Mouse (Mus musculus): ENCODE data around the gene Stk40.

- TF ChIP-seq POLR2A (IDR thresholded peaks at IDR 0.05; ENCODE audit: insufficient read depth, low read depth, low read length), result no peak
- TF ChIP-seq CTCF (IDR thresholded peaks at IDR 0.05; ENCODE audit: insufficient read depth, low read depth, low read length), result no peak
These were observed 37.3 kb downstream of the Stk40 start for GRCm38 (mm10) chr4:126141021-126141420.

Measured in olfactory bulb, adult 2 months (tissue).